Mouse (Mus musculus) kidney, embryonic 15.5 days (tissue): ENCODE measurements at regions not wholly inside any gene's neighbourhood (a gene's known extent, or its start where the extent isn't known, plus 50 kb on each side); places are given as distances from the start of the nearest gene placed in this dataset.
A peak's percentile ranks its signal among the peaks of the same experiment; 100 is the strongest.

ENCODE experiments used
- ATAC-seq: fragments of 200-750 bp; cut with Nextera tagmentation; replicated peaks from 2 replicates; pipeline ENCODE4 v1.8.0; 2017; ENCODE audit warnings: moderate TSS enrichment; ENCODE audit not compliant: low FRiP score
- H3K27ac ChIP-seq: fragments of 300-500 bp; sonication (generic); 2 replicates; pipeline ENCODE4 v1.5.1; 2015; ENCODE audit warnings: mild to moderate bottlenecking, inconsistent platforms
- H3K27me3 ChIP-seq: fragments of 300-500 bp; sonication (generic); 2 replicates; pipeline ENCODE4 v1.6.1; 2015; ENCODE audit warnings: inconsistent platforms
- H3K36me3 ChIP-seq: fragments of 300-500 bp; sonication (generic); 2 replicates; pipeline ENCODE4 v1.6.1; 2015; ENCODE audit warnings: inconsistent platforms
- H3K4me1 ChIP-seq: fragments of 300-500 bp; sonication (generic); 2 replicates; pipeline ENCODE4 v1.6.1; 2015; ENCODE audit warnings: inconsistent platforms
- H3K4me2 ChIP-seq: fragments of 300-500 bp; sonication (generic); 2 replicates; pipeline ENCODE4 v1.6.1; 2015; ENCODE audit warnings: moderate library complexity, mild to moderate bottlenecking, inconsistent platforms
- H3K4me3 ChIP-seq: fragments of 300-500 bp; sonication (generic); replicated peaks from 2 replicates; pipeline ENCODE4 v1.5.1; 2015; ENCODE audit warnings: mild to moderate bottlenecking, inconsistent platforms
- H3K9ac ChIP-seq: fragments of 300-500 bp; sonication (generic); 2 replicates; pipeline ENCODE4 v1.6.1; 2015; ENCODE audit warnings: mild to moderate bottlenecking, inconsistent platforms
- H3K9me3 ChIP-seq: fragments of 300-500 bp; sonication (generic); replicated peaks from 2 replicates; pipeline ENCODE4 v1.6.1; 2016; ENCODE audit warnings: inconsistent platforms
- WGBS: fragments of 180-500 bp; shearing (Covaris S2); methylation state at CpG from one replicate; pipeline ENCODE4 v1.1.7; 2015; ENCODE audit warnings: mixed read lengths; 5-methylcytosine and 5-hydroxymethylcytosine counted together

DNA sequence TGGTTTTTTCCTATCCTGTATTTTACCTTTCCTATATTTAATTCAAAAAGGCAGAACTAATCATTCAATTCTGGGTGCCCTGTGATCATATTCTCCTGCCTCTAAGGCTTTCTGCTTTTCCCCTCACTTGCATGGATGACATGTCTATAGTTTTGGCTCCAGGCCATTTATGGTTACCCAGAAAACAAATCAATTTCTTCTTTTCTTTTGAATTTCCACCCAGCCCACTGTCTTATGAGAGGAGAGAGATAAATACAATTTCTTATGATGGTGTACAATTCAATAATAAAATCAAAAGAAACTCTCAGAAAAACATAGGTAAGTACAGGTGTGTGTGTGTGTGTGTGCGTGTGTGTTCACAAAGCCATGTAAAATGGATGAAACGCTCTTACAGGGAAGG is 187.3 kb upstream of the Gm11146 start:
- Histone ChIP-seq H3K27me3 (no peaks in the 10 kb centered on the region), H3K4me2 (no peak overlapping the region), H3K9ac (no peak overlapping the region), H3K4me1 (0 out of 2 replicates have a peak, but pooled peaks cover 5% of the 10 kb centered on the region), H3K36me3 (no peaks in the 10 kb centered on the region), H3K27ac (no peak overlapping the region), H3K9me3 (no peaks in the 10 kb centered on the region), H3K4me3 (no peak overlapping the region)
- WGBS, result 94% methylated on average over 2 of the region's 2 CpGs
- ATAC-seq, result no peak

DNA sequence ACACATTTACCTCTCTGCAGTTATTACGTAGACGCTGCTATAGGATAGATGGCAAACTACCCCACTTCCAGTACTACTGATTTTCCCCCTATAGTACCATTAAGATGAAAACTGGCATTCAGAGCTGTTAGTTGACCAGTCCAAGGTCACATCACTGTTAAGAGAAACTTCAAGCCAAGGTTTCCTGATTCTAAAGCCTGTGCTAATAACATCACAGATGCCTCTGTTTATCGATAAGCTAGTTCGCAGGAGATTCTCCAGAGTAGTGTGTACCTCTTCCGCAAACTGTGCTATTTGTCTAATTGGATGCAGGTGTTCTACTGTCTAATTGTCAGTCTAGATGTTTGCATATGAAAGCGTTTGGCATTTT is 186.9 kb upstream of the Gm11146 start:
- no peak overlapping the region for H3K4me3 ChIP-seq
- WGBS, result 95% methylated on average over 6 of the region's 6 CpGs
- no peak overlapping the region for H3K4me2 ChIP-seq
- H3K36me3 ChIP-seq, result no peaks in the 10 kb centered on the region
- H3K27me3 ChIP-seq, result no peaks in the 10 kb centered on the region
- H3K4me1 ChIP-seq, result 0 out of 2 replicates have a peak, but pooled peaks cover 5% of the 10 kb centered on the region
- ATAC-seq, result no peak
- no peaks in the 10 kb centered on the region for H3K9me3 ChIP-seq
- H3K9ac ChIP-seq, result no peak overlapping the region
- H3K27ac ChIP-seq, result no peak overlapping the region

DNA sequence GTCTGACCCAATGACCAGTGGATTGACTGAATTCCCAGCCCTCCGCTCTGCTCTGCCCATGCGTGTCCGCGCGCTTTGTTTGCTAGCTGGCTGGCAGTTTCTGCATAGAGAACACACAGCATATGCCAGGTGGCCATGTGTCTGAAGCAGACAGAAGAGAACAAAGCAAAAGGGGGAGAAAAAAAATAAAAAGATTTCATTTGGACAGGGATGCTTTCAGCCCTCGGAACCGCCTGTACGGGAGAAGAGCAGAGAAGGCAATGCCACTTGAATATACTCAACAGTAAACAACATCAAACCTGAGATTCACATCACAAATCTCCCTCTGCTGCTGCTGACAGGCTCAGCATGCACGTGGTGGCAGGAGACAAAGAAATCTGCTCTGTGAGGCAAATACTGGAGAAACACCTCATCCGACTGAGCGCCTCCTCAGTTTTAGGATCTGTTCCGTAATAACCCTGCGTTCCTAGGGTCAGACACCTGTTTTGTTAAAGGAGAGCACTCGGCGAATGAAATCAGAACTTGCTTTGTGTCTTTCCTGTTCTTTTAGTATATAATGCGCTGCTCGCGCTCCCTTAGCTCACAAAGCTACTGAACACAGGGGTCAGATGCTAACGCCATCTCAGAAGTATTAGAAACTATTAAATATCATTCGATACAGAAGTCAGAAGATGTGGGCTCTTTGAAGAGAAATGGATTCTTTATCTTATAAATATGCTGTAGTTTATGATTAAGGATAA is 186.3 kb upstream of the Gm11146 start:
- no peaks in the 10 kb centered on the region for H3K9me3 ChIP-seq
- H3K36me3 ChIP-seq, result no peaks in the 10 kb centered on the region
- no peak overlapping the region for H3K27ac ChIP-seq
- H3K27me3 ChIP-seq, result no peaks in the 10 kb centered on the region
- H3K4me3 ChIP-seq, result no peak overlapping the region
- ATAC-seq, result peak; percentile 95
- H3K9ac ChIP-seq, result no peak overlapping the region
- WGBS, result 73% methylated on average over 20 of the region's 20 CpGs
- H3K4me1 ChIP-seq, result 0 out of 2 replicates have a peak, but pooled peaks cover 5% of the 10 kb centered on the region
- H3K4me2 ChIP-seq, result no peak overlapping the region

DNA sequence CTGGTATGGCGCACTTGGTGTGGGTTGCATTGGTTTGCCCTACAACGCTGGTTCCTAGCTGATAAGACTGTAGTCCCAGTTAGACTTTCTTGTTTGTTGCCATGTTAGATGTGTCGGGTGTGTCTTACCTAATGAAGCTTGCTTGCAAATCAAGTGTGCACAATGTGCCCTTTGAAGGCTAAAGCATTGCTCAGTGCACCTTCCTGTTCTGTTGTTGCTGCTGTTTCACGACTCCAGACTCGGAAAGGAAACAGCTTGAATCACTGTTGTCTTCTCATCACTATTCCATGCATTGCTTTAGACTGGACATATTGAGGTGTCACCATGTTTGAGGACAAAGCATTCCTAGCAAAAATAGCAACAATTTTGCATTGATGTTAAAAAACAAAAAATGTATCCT is 185.1 kb upstream of the Gm11146 start:
- no peaks in the 10 kb centered on the region for H3K9me3 ChIP-seq
- 0 out of 2 replicates have a peak, but pooled peaks cover 5% of the 10 kb centered on the region for H3K4me1 ChIP-seq
- no peak for ATAC-seq
- no peak overlapping the region for H3K9ac ChIP-seq
- no peak overlapping the region for H3K4me2 ChIP-seq
- H3K36me3 ChIP-seq, result no peaks in the 10 kb centered on the region
- H3K27me3 ChIP-seq, result no peaks in the 10 kb centered on the region
- WGBS, result 81% methylated on average over 5 of the region's 5 CpGs
- H3K4me3 ChIP-seq, result no peak overlapping the region
- H3K27ac ChIP-seq, result no peak overlapping the region

DNA sequence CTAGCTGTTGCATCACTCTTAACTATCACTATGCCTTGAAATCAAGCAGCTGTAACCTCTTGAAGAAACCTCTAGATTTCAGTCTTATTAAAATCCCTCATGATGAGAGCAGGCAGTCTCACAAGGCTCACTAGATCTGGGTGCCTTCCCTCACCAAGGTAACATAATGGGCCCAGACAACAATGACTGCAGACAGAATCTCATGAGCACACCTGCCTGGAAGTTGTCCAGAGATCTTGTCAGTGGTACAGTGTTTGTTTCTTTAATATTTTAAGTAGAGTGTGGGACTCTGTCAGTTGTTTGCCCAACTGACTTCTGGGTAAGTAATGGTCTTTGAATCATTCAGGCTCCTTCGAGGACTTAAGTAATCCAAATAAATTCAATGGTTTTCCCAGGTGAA is 177.1 kb upstream of the Gm11146 start:
- Histone ChIP-seq H3K4me2 (no peak overlapping the region), H3K4me3 (no peak overlapping the region), H3K9me3 (no peaks in the 10 kb centered on the region), H3K9ac (no peak overlapping the region), H3K27me3 (no peaks in the 10 kb centered on the region), H3K36me3 (no peaks in the 10 kb centered on the region), H3K27ac (no peak overlapping the region), H3K4me1 (no peaks in the 10 kb centered on the region)
- ATAC-seq, result no peak
- WGBS, result 74% methylated on average over 1 of the region's 1 CpGs

DNA sequence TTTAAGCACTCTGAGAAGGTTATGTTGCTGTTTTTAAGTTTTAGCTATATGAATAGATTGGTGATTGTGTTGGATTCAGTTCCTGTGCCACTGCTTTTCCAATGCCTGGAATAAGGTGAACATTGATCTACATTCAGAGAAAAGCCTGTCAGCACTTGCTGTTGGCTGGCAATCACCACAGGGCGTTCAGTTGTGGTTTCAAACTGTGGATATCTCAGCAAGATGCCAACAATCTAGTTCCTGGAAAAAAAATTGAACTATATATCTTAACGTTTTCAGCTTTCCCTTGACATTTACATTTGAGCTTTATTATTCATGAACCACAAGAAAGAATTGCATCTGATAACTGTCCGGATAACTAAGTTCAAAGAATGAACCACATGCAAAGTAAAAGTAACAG is 170.2 kb upstream of the Gm11146 start:
- Histone ChIP-seq H3K4me2 (no peak overlapping the region), H3K4me3 (no peak overlapping the region), H3K4me1 (no peaks in the 10 kb centered on the region), H3K9ac (no peak overlapping the region), H3K36me3 (no peaks in the 10 kb centered on the region), H3K27ac (no peak overlapping the region), H3K27me3 (no peaks in the 10 kb centered on the region), H3K9me3 (no peaks in the 10 kb centered on the region)
- WGBS, result 81% methylated on average over 3 of the region's 3 CpGs
- ATAC-seq, result no peak

DNA sequence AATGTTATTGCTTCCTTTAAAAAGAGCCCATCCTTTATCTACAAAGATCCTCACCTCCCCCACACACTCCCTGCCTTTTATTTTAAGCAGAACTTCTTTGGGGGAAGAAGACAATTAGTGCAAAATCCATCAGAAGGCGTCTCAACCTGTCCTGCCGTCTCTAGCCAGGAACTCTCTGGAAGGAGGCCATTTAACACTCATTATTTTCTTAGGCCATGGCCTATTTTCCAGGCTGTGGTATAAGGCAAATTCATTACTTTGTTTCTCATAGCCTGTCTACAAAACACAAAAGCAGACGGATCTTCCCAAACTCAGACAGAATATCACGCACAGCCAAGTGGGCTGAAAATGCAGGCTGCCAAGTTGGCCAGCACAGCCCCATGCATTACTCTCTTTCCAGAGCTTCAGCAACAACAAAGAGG is 159.0 kb upstream of the Gm11146 start:
- no peaks in the 10 kb centered on the region for H3K27me3 ChIP-seq
- 70% methylated on average over 4 of the region's 4 CpGs for WGBS
- H3K4me1 ChIP-seq, result no peaks in the 10 kb centered on the region
- no peaks in the 10 kb centered on the region for H3K36me3 ChIP-seq
- ATAC-seq, result no peak
- H3K9me3 ChIP-seq, result no peaks in the 10 kb centered on the region
- no peak overlapping the region for H3K4me3 ChIP-seq
- no peak overlapping the region for H3K9ac ChIP-seq
- no peak overlapping the region for H3K27ac ChIP-seq
- no peak overlapping the region for H3K4me2 ChIP-seq

DNA sequence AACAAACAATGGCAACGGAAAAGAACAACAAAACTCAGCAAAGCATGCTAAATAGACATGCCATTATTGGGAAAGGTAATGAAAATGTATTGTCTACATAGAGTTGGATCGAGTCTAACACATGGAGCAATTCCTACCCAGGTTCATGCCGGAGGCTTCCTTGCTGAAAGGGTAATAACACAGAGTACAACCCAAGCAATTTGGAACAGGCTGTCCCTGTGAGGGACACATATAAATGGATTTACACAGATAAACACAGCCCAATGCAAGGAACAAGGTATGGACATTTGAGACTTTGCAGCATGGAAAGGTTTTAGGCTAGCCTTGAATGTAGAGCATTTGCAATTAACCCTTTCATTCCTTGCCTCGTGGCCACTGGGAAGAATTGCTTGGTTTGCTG is 158.6 kb upstream of the Gm11146 start:
- no peaks in the 10 kb centered on the region for H3K27me3 ChIP-seq
- H3K4me1 ChIP-seq, result no peaks in the 10 kb centered on the region
- H3K9ac ChIP-seq, result no peak overlapping the region
- 77% methylated on average over 4 of the region's 4 CpGs for WGBS
- H3K36me3 ChIP-seq, result no peaks in the 10 kb centered on the region
- H3K9me3 ChIP-seq, result no peaks in the 10 kb centered on the region
- no peak overlapping the region for H3K27ac ChIP-seq
- ATAC-seq, result no peak
- no peak overlapping the region for H3K4me3 ChIP-seq
- no peak overlapping the region for H3K4me2 ChIP-seq

DNA sequence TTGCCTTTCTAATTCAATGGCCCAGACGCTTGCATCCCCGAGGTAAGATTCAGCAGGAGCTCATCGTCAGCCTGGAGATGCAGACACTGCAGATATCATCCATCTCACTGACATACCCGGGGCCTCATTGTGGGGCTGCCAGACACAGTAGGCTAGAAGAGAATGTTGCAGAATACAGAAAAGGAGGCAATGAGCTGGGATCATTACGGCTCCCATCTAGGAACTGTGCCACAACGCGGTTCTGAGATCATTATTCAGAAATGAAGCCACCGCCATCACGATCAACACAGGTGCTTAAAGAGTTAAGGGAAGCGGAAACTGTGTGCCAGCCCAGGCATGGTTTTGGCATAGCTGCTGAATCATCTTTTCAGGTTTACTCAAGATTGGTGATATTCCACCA is 158.1 kb upstream of the Gm11146 start:
- Histone ChIP-seq H3K27ac (no peak overlapping the region), H3K4me1 (no peaks in the 10 kb centered on the region), H3K4me2 (no peak overlapping the region), H3K4me3 (no peak overlapping the region), H3K36me3 (no peaks in the 10 kb centered on the region), H3K9ac (no peak overlapping the region), H3K27me3 (no peaks in the 10 kb centered on the region), H3K9me3 (no peaks in the 10 kb centered on the region)
- ATAC-seq, result no peak
- 81% methylated on average over 10 of the region's 10 CpGs for WGBS

DNA sequence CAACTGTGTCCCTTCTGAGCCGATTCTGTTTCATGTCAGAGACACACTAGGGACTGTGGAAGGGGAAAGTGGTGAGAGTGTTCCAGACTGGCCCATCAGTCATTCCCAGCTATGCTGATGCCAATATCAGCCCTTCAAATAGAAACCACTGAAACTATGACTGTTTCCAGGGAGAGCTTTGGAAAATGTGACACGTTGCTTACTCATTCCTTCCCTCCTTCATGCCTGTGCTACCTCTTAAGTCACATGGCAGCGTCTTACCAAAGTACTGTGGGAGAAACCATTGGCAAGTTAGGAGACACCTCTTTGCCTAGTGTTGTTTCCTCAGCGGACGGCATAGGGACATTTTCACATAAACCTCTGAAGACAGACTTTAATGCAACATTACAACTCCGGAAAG is 153.0 kb upstream of the Gm11146 start:
- no peak overlapping the region for H3K27ac ChIP-seq
- H3K4me3 ChIP-seq, result no peak overlapping the region
- H3K4me1 ChIP-seq, result no peaks in the 10 kb centered on the region
- no peak for ATAC-seq
- no peak overlapping the region for H3K9ac ChIP-seq
- no peaks in the 10 kb centered on the region for H3K27me3 ChIP-seq
- no peaks in the 10 kb centered on the region for H3K9me3 ChIP-seq
- WGBS, result 82% methylated on average over 6 of the region's 6 CpGs
- H3K36me3 ChIP-seq, result no peaks in the 10 kb centered on the region
- H3K4me2 ChIP-seq, result no peak overlapping the region

DNA sequence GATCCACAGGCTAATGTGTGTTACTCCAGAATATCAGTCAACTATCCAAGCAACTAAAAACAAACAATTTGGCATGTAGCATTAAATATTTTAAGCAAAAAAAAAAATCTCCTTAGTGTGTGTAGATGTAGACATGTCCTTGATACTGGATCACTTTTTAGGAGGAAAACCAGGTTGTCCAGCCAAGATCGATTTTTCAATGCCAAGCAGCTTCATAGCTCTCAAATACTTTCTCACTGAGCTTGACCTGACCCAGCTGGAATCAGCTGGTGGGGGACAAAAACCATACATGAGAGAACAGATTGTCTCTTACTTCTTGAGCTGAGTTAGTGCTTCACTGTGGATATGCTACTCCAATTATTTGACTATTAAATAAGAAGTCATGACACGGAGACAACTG is 147.6 kb upstream of the Gm11146 start:
- WGBS, result 85% methylated on average over 2 of the region's 2 CpGs
- no peak overlapping the region for H3K4me3 ChIP-seq
- no peak for ATAC-seq

DNA sequence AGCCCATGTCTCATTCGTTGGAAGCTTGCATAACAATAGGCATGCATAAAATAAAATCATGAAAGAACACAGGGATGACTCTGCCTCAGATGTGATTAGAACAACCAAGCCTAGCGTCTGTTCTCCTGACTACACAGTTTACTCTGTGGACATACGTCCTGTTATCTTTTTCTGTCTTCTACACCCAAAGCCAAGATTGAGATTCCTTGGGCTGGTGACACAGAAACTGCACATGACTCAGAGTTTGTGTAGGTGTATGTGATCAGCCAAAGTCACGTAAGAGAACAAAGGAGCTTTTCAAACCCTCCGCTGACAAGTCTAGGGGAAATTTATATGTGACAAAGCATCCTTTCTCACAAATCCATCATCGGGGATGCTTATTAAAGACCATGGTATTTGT is 141.9 kb upstream of the Gm11146 start:
- WGBS, result 86% methylated on average over 6 of the region's 6 CpGs
- no peak for ATAC-seq
- Histone ChIP-seq H3K4me2 (no peak overlapping the region), H3K4me1 (no peaks in the 10 kb centered on the region), H3K27me3 (no peaks in the 10 kb centered on the region), H3K9ac (no peak overlapping the region), H3K4me3 (no peak overlapping the region), H3K27ac (no peak overlapping the region), H3K36me3 (no peaks in the 10 kb centered on the region), H3K9me3 (no peaks in the 10 kb centered on the region)

More for the DNA sequence above, 147.6 kb upstream of the Gm11146 start:
- H3K9me3 ChIP-seq, result no peaks in the 10 kb centered on the region
- no peaks in the 10 kb centered on the region for H3K4me1 ChIP-seq
- no peak overlapping the region for H3K27ac ChIP-seq
- H3K9ac ChIP-seq, result no peak overlapping the region
- no peaks in the 10 kb centered on the region for H3K36me3 ChIP-seq
- H3K27me3 ChIP-seq, result no peaks in the 10 kb centered on the region
- no peak overlapping the region for H3K4me2 ChIP-seq

DNA sequence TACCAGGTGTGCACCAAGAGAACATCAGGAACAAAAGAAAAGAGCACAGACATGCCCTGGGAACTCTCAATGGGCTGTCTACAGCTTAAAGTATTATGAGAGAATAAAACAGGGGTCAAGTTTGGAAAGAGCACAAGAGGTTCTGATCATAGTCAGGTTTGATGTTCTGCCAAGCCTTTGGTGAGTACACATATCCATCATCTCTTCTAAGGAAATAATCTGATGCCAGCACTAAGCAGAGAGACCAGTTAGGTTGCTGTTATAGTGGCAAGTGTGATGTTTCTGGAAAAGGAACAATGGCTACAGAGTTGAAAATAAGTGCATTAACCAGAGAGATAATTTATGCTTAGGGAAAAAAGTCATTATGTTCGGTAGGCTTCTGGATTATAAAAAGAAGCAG is 136.9 kb upstream of the Gm11146 start:
- Histone ChIP-seq H3K27me3 (no peaks in the 10 kb centered on the region), H3K27ac (no peak overlapping the region), H3K4me3 (no peak overlapping the region), H3K36me3 (no peaks in the 10 kb centered on the region), H3K4me1 (no peaks in the 10 kb centered on the region), H3K9me3 (no peaks in the 10 kb centered on the region), H3K9ac (no peak overlapping the region), H3K4me2 (no peak overlapping the region)
- no peak for ATAC-seq
- 45% methylated on average over 1 of the region's 1 CpGs for WGBS
